Mouse (Mus musculus): ENCODE results near the gene Mt4. TPM values are rescaled to one million over a fixed set of nuclear protein-coding genes. Genes with fewer than 3 reads are reported as not detected.

Gene Mt4
- polyA plus RNA-seq (2016; fragmentation: Nextera tagmentation; extraction: Ambion mirVana): not detected in 2 replicates

DNA sequence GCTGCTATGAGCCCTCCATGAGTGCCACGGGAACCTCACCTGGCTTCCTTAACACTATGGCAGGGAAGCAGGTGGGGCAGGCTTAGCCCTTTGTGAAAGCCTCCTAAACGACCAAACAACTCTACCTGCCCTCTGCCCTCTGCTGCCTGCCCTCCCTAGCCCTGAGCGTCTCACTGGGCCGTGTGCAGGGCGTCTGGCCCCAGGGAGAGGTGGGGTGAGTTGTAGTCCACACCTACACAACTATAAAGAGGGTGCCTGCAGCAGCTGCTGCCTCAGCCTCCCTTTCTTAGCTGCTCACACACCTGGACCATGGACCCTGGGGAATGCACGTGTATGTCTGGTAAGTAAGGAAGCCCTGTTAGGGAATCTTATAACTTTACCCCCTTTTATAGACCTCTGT is at the start of gene Mt4:
Gene Mt4, plus strand, starts transcription at position 265 of the 400 bp plus-strand sequence.
- Histone ChIP-seq H3K27me3 (replicated peaks) (peaks cover 23% of the 10 kb centered on the region), H3K27ac (no peak within 1 kb of the TSS), H3K36me3 (no peaks in the 10 kb centered on the region), H3K4me3 (no peak within 1 kb of the TSS), H3K9me3 (replicated peaks) (no peaks in the 10 kb centered on the region), H3K4me2 (no peak within 1 kb of the TSS), H3K9ac (no peak within 1 kb of the TSS), H3K4me1 (peaks cover 17% of the 10 kb centered on the region)
- WGBS (ENCODE audit: insufficient replicate concordance): 45% methylated on average over 6 of the region's 6 CpGs
- ATAC-seq: 0 out of 2 replicates have a peak, but pooled peaks have one; percentile 42

DNA sequence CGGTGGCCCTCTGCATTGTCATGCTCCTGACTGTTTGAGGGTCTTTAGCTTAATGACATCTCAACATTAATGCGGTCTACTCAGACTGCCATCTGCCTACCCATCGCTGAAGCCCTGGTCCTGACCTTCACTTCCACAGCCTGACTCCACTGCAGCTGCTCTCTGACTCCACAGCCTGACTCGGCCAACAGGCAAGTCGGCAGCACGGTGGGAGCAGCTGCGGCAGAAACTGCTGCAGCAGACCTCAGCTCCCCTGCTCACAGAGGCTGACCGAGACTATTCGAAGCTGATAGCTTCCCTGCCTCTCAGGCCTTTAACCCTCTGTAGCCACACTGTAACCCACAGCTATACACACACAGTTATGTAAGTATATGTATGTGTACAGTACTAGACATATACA is 49.0 kb upstream of the Mt4 start:
- Histone ChIP-seq H3K4me1 (peaks cover 8% of the 10 kb centered on the region), H3K27ac (no peak overlapping the region), H3K27me3 (replicated peaks) (no peaks in the 10 kb centered on the region), H3K4me2 (no peak overlapping the region), H3K9me3 (replicated peaks) (no peaks in the 10 kb centered on the region), H3K4me3 (no peak overlapping the region), H3K36me3 (no peaks in the 10 kb centered on the region), H3K9ac (no peak overlapping the region)
- 78% methylated on average over 9 of the region's 9 CpGs for WGBS (ENCODE audit: insufficient replicate concordance)
- no peak for ATAC-seq

DNA sequence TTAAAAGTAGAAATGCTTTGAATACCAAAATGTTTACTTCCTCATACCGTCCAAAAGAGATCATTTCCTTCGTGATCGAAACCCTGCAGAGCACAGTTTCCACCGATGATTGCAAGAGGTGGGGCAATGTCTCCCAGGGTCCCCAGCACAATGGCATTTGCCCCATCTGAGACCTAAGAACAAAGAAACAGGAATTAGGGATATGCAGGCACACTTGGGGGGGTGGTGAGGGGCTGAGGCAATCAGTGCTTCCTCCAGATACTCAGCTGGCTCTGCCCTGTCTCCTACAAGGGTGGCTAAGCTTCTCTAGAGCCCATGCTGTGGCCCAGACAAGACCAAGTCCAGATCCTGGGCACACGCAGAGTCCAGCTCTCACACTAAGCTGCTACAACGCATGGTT is 47.3 kb upstream of the Mt4 start:
- Histone ChIP-seq H3K36me3 (no peaks in the 10 kb centered on the region), H3K27ac (no peak overlapping the region), H3K4me1 (no peaks in the 10 kb centered on the region), H3K4me2 (no peak overlapping the region), H3K9me3 (replicated peaks) (no peaks in the 10 kb centered on the region), H3K4me3 (no peak overlapping the region), H3K27me3 (replicated peaks) (no peaks in the 10 kb centered on the region), H3K9ac (no peak overlapping the region)
- WGBS (ENCODE audit: insufficient replicate concordance): 59% methylated on average over 6 of the region's 6 CpGs
- ATAC-seq: no peak

DNA sequence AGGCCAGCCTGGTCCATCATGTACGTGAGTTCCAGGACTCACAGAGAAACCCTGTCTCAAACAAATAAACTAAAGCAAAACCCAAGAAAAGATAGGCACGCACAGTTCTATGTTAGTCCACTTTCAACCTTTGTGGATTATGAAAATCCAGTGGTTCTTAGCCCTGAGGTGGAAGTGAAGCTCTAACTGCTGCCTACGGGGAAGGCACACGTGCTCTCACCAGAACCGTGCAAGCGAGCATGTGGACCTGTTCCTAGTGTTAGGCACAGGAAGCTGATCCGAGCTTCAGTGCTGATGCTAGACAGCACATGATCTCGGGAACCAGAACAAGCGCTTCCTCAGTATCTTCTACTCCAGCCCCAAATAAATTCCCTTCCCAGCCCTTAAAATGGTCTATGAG is 44.1 kb upstream of the Mt4 start:
- no peak overlapping the region for H3K4me3 ChIP-seq
- no peaks in the 10 kb centered on the region for H3K9me3 ChIP-seq (replicated peaks)
- no peak overlapping the region for H3K4me2 ChIP-seq
- H3K4me1 ChIP-seq: peaks cover 6% of the 10 kb centered on the region
- no peak for ATAC-seq
- H3K27ac ChIP-seq: no peak overlapping the region
- no peaks in the 10 kb centered on the region for H3K36me3 ChIP-seq
- no peak overlapping the region for H3K9ac ChIP-seq
- 77% methylated on average over 9 of the region's 9 CpGs for WGBS (ENCODE audit: insufficient replicate concordance)
- no peaks in the 10 kb centered on the region for H3K27me3 ChIP-seq (replicated peaks)

DNA sequence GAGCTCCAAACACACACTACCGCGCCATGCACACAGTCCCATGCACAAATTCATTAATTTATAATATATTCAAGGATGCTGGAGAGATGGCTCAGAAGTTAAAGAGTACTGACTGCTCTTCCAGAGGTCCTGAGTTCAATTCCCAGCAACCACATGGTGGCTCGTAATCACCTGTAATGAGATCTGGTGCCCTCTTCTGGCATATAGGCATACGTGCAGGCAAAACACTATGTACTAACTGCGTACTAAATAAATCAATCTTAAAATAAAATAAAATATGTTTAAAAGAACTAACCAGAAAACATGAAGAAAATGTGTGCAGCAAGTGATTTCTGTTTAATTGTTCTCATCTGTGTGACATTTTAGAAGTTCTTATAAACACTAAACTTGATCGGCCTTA is 42.7 kb upstream of the Mt4 start:
- Histone ChIP-seq H3K36me3 (no peaks in the 10 kb centered on the region), H3K27ac (no peak overlapping the region), H3K4me2 (no peak overlapping the region), H3K9ac (no peak overlapping the region), H3K27me3 (replicated peaks) (no peaks in the 10 kb centered on the region), H3K9me3 (replicated peaks) (no peaks in the 10 kb centered on the region), H3K4me3 (no peak overlapping the region), H3K4me1 (peaks cover 18% of the 10 kb centered on the region)
- no peak for ATAC-seq
- 74% methylated on average over 6 of the region's 6 CpGs for WGBS (ENCODE audit: insufficient replicate concordance)

DNA sequence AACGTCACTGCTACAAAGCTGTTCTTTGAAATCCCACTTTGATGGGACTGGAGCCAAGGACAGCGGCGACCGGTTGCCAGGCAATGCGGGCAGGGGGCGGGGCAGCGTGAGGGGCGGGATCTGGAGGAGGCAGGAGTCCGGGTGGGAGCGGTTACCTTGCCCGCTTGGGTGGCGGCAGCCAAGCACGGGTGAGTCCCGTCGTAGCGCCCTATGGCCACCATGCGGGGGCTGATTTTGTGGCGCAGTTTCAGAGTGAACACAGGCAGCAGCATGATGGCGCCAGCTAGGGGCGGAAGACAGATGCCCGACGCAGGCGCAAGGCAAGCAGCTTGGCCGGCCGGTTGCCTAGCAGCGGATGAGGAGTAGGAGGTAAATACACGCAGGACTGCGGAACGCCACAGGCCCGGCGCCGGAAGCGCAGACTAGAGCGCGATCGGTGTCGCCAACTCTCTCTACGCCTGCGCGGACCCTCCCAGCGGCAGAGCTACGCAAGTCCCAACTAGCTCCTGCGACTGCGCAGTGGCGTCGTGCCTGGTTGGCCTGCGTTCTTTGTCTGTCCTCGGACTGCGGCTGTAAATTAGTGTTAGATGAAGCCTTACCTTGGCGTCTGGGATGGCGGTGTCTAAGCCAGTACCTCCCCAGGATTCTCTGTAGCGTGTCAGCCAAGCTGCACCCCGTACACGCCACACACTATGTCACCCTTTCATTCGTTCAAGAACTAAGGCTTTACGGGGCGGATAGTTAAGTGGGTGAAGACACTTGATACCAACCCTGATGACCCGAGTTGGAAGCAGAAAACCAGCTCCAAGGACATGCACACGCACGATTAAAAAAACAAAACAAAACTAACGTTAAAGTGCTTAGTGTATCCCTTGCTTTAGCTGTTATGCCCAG is 38.7 kb upstream of the Mt4 start, which contains the start of gene Bbs2:
Gene Bbs2, minus strand, starts transcription at position 848 of the 894 bp plus-strand sequence.
- H3K27me3 ChIP-seq (replicated peaks): peaks cover 37% of the 10 kb centered on the region
- ATAC-seq: peak; percentile 100
- peak within 1 kb of the TSS; percentile 76 for H3K4me2 ChIP-seq
- H3K27ac ChIP-seq: peak within 1 kb of the TSS; percentile 95
- H3K4me1 ChIP-seq: peaks cover 18% of the 10 kb centered on the region
- WGBS (ENCODE audit: insufficient replicate concordance): 3% methylated on average over 61 of the region's 61 CpGs
- no peaks in the 10 kb centered on the region for H3K36me3 ChIP-seq
- H3K9ac ChIP-seq: peak within 1 kb of the TSS; percentile 77
- no peaks in the 10 kb centered on the region for H3K9me3 ChIP-seq (replicated peaks)
- peak within 1 kb of the TSS; percentile 72 for H3K4me3 ChIP-seq

DNA sequence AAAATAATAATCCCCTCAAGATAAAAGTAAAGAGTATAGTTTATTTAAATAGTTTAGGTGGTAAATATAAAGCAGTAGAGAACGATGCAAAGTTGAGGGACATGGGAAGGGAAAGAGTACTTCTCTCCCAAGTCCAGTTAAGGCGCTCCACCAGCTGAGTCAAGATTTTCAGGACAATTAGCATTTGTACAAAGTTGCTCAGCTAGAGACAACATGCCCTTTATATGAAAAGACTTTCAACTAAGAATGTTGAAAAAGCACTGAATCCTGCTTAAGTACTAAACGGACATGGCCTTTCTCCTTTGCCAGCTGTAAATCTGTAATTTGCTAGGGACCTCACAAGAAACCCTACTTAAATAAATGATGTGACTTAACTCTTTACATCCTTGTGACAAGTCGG is 38.0 kb upstream of the Mt4 start:
- H3K36me3 ChIP-seq: no peaks in the 10 kb centered on the region
- H3K4me1 ChIP-seq: peaks cover 18% of the 10 kb centered on the region
- H3K9me3 ChIP-seq (replicated peaks): no peaks in the 10 kb centered on the region
- WGBS (ENCODE audit: insufficient replicate concordance): 55% methylated on average over 4 of the region's 4 CpGs
- H3K4me3 ChIP-seq: peak overlapping the region; percentile 72; the same call in 1 of the 2 replicates
- peak overlapping the region; percentile 95 for H3K27ac ChIP-seq
- peaks cover 42% of the 10 kb centered on the region for H3K27me3 ChIP-seq (replicated peaks)
- H3K9ac ChIP-seq: peak overlapping the region; percentile 77
- ATAC-seq: no peak
- peak overlapping the region; percentile 76 for H3K4me2 ChIP-seq

DNA sequence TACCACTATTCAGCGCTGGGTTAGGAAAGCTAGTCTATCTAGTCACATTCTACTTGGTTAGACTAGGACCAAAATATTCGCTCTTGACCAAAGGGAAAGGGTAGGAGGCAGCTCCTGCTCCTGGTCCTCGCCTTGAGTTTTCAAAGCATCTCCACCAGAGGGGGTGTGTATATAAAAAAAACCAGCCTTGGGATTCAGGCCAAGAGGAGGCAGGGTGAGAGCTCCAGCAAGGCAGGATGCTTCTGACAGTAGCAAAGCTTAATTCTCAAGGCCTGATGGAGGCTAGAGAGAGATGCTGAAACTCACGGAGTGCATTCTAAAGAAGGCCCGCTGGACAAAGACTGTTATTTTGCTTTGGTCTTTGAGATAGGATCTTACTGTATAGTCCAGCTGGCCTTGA is 32.9 kb upstream of the Mt4 start:
- Histone ChIP-seq H3K4me2 (no peak overlapping the region), H3K4me1 (peaks cover 28% of the 10 kb centered on the region), H3K4me3 (no peak overlapping the region), H3K27ac (no peak overlapping the region), H3K27me3 (replicated peaks) (peaks cover 42% of the 10 kb centered on the region), H3K9me3 (replicated peaks) (no peaks in the 10 kb centered on the region), H3K9ac (no peak overlapping the region), H3K36me3 (no peaks in the 10 kb centered on the region)
- WGBS (ENCODE audit: insufficient replicate concordance): 48% methylated on average over 5 of the region's 5 CpGs
- no peak; the same call in 1 of the 2 replicates for ATAC-seq

DNA sequence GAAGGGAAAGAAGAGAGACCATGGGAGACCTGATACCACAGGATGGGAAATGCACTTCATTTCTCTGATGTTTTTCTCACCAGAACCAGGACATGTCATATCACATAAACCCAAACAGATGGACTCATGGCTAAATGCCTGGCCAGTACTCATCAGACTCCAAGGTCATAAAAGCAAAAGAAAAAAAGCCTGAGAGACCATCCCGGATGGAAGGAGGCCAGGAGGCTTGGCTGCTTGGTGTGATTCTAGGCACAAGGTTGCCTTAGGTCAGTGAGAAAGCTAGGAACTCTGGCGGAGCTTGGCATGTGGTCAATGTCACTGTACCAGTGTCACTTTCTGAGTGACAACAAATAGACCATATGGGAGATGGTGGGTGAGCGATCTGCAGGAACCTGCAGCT is 29.1 kb upstream of the Mt4 start:
- Histone ChIP-seq H3K9me3 (replicated peaks) (no peaks in the 10 kb centered on the region), H3K36me3 (no peaks in the 10 kb centered on the region)

DNA sequence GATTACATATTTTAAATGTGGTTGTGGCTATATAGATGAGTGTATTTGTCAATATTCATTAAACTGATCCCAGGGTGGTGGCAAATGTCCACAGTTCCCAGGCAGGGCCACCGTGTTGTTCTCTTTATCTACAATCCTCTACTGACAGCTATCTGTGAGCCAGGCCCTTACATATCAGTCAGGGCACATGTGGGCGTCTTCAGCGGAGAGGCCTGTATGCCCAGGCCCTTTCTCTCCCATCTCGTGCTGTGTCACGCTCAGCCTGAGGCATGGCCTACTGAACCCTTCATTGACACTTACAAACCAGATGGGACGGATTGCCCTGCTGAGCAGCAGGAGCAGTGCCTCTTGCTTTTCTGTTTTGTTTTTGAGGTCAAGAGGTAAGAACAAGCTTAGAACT is 27.6 kb upstream of the Mt4 start:
- WGBS (ENCODE audit: insufficient replicate concordance): 25% methylated on average over 6 of the region's 6 CpGs
- ATAC-seq: peak; percentile 97
- peak overlapping the region; percentile 36 for H3K4me2 ChIP-seq
- H3K9me3 ChIP-seq (replicated peaks): no peaks in the 10 kb centered on the region
- no peaks in the 10 kb centered on the region; the same call in 1 of the 2 replicates for H3K27me3 ChIP-seq (replicated peaks)
- peaks cover 72% of the 10 kb centered on the region for H3K4me1 ChIP-seq
- H3K36me3 ChIP-seq: no peaks in the 10 kb centered on the region
- peak overlapping the region; percentile 91 for H3K27ac ChIP-seq
- H3K9ac ChIP-seq: peak overlapping the region; percentile 29; the same call in 1 of the 2 replicates
- no peak overlapping the region for H3K4me3 ChIP-seq

More for the DNA sequence above, 29.1 kb upstream of the Mt4 start:
- Histone ChIP-seq H3K4me1 (peaks cover 62% of the 10 kb centered on the region), H3K9ac (no peak overlapping the region), H3K4me3 (no peak overlapping the region), H3K27ac (peak overlapping the region; percentile 50), H3K4me2 (no peak overlapping the region), H3K27me3 (replicated peaks) (peaks cover 10% of the 10 kb centered on the region)
- 55% methylated on average over 3 of the region's 3 CpGs for WGBS (ENCODE audit: insufficient replicate concordance)
- ATAC-seq: no peak

DNA sequence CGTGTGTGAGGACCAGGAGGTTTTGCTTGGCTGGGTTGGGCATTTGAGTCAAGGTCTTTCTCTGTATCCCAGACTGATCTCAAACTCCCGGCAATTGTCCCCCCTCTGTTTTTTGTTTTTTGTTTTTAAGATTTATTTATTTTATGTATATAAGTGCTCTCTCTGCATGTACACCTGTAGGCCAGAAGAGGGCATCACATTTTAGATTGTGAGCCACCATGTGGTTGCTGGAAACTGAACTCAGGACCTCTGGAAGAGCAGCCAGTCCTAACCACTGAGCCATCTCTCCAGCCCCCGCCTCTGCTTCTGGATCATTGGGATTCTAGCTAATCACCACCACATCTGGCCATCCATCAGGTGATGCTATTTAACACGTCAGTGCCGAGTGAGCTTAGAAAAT is 27.2 kb upstream of the Mt4 start:
- Histone ChIP-seq H3K27me3 (replicated peaks) (no peaks in the 10 kb centered on the region), H3K9ac (peak overlapping the region; percentile 29; the same call in 1 of the 2 replicates), H3K4me1 (peaks cover 72% of the 10 kb centered on the region), H3K9me3 (replicated peaks) (no peaks in the 10 kb centered on the region), H3K4me3 (no peak overlapping the region), H3K4me2 (peak overlapping the region; percentile 36), H3K27ac (peak overlapping the region; percentile 91), H3K36me3 (no peaks in the 10 kb centered on the region)
- 69% methylated on average over 5 of the region's 5 CpGs for WGBS (ENCODE audit: insufficient replicate concordance)
- ATAC-seq: peak; percentile 31; the same call in 1 of the 2 replicates

DNA sequence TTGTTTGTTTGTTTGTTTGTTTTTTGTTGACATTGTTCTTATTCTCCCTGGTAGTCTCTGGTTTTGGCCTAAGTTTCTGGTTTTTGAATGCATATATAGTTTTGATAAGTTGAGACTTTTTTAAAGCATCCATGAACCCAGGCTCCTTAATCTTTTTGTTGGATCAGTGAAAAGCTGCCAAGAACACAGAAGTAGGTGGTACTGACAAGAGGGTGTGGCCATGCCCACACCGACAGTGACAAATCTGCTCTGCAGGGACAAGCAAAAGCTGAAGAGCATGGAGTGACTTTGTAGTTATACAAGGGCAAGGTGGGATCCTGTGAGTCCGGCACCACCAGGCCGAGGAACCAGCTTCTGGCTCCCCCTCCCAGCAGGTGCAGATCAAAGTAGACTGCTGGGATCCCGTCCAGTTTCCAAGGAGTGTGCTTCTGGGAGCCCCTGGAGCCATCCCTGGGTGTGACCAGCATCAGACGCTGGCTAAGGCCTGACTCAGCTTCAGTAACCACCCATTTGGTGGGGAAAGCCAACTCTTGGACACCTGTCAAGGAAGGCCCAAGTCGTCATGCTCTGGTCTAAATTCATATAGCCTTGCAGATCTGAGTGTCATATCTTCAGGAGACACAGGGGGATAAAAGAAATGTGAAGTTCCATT is 26.3 kb upstream of the Mt4 start:
- WGBS (ENCODE audit: insufficient replicate concordance): 54% methylated on average over 6 of the region's 6 CpGs
- H3K27me3 ChIP-seq (replicated peaks): no peaks in the 10 kb centered on the region
- peak; percentile 29; the same call in 1 of the 2 replicates for ATAC-seq
- peak overlapping the region; percentile 91 for H3K27ac ChIP-seq
- H3K4me3 ChIP-seq: no peak overlapping the region
- peaks cover 72% of the 10 kb centered on the region for H3K4me1 ChIP-seq
- H3K9ac ChIP-seq: no peak overlapping the region
- H3K36me3 ChIP-seq: no peaks in the 10 kb centered on the region
- H3K4me2 ChIP-seq: peak overlapping the region; percentile 19; the same call in 1 of the 2 replicates
- no peaks in the 10 kb centered on the region for H3K9me3 ChIP-seq (replicated peaks)

All from liver, embryonic 12.5 days (tissue).